Mouse (Mus musculus): ENCODE results near the gene Adcy5.

Gene Adcy5

DNA sequence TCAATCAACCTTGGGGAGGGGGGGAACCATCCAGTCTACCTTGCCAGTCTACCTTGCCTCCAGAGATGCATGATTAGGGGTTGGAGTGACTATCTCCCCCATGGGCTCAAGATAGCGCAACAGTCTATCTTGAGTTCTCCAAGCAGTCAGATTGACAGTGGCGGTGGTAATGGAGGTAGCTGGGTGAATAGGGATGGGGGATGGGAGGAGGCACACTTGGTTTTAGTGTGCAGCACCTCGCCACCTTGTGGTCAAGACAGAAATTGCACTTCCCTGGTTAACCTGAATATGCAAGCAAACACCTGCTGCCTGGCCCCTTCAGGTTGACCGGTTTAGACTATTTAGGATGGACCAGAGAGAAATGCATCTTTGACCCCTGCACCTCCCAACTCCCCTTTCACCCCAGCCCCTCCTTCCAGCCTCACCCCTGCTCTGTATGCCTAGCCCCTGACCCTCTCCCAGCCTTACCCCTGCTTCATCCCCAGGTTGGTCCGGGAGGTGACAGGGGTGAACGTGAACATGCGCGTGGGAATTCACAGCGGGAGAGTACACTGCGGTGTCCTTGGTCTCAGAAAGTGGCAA, 115.8 kb downstream of the Adcy5 start:
- peak; percentile 82 for DNase-seq (ENCODE audit: low read depth, low spot score)

GRCm38 (mm10) chr16:35270945-35271344, 116.3 kb downstream of the Adcy5 start:
- no peak for DNase-seq (ENCODE audit: low read depth, low spot score)

DNA sequence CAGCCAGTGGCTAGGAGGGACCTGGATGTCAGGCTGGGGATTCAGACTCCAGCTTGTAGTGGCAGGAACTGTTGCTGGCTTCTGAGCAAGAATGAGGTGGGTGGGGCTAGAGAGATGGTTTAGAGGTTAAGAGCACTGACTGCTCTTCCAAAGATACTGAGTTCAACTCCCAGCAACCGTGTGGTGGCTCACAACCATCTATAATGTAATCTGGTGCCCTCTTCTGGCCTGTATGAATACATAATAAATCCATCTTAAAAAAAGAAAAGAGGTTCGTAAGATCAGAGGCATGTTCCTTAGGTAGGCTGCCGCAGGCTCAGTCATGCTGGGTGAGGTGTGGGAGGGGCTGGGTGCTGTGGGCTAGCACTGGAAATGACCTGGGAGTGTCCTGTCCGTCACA, 116.9 kb downstream of the Adcy5 start:
- DNase-seq (ENCODE audit: low read depth, low spot score) = no peak

DNA sequence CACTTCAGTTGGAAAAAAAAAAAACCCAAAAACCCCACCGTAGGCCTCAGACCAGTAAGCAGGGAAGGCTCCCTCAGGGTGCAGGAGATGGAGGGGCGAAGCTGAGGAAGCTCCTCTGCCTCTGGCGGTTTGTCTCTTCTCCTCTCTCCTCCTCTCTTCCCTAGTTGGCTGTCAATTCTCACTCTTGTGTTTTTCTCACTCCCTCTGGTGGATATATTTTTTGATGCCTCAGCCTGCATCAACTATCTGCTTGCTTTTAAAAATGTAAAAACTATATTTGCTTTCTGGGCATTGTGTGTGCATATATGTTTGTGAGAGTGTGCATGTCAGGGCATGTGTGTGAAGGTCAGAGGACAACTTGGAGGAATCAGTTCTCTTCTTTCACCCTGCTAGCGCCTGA, 117.7 kb downstream of the Adcy5 start:
- no peak for DNase-seq (ENCODE audit: low read depth, low spot score)

DNA sequence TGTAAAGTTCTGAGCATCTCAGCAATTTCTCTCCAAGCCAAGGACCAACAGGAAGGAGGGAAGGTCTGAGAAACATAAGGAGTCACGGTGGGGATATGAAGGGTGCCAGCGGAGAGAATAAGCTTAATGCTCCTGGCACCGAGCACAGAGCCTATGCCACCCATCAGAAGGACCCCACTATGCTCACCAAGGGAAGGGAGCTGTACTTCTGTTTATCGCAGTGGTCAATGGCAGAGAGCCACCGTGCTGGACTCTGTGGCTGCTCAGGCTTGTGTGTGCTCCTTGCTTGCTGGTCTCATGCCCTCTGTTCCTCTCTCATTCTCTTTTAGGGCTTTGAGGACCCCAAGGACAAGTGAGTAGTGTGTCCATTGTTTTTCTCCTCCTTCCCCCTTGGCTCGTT, 123.5 kb downstream of the Adcy5 start:
- DNase-seq (ENCODE audit: low read depth, low spot score) = no peak

- no peak for DNase-seq (ENCODE audit: low read depth, low spot score)
Observed at GRCm38 (mm10) chr16:35282456-35282855, 127.8 kb downstream of the Adcy5 start.

DNA sequence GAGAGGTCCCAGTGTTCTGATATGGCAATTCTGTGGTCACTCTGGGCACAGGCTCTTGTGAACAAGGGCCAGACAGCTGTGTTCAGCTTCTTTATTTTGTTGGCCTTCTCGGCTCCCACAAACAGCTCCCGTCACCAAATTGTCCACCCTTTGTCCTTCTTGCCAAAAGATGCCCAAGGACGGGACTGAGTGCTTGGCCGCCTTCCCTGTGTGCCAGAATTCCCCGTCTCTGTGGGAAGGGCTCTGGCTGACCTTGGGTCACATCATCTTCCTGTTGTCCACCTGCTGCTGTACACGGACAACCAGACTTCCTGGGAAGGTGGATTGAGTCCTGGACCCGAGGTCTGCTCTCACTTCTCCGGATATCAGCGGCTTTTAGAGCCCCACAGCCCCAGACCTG, 131.1 kb downstream of the Adcy5 start:
- no peak for DNase-seq (ENCODE audit: low read depth, low spot score)

GRCm38 (mm10) chr16:35287244-35287643, 132.6 kb downstream of the Adcy5 start:
- DNase-seq (ENCODE audit: low read depth, low spot score) = no peak

GRCm38 (mm10) chr16:35297786-35298185, 143.1 kb downstream of the Adcy5 start:
- DNase-seq (ENCODE audit: low read depth, low spot score) = no peak

GRCm38 (mm10) chr16:35300156-35300555, 145.5 kb downstream of the Adcy5 start:
- no peak for DNase-seq (ENCODE audit: low read depth, low spot score)

- DNase-seq (ENCODE audit: low read depth, low spot score) = no peak
Observed at GRCm38 (mm10) chr16:35302441-35303280, 148.0 kb downstream of the Adcy5 start.

GRCm38 (mm10) chr16:35303721-35304120, 149.0 kb downstream of the Adcy5 start:
- no peak for DNase-seq (ENCODE audit: low read depth, low spot score)

GRCm38 (mm10) chr16:35304416-35304815, 149.7 kb downstream of the Adcy5 start:
- no peak for DNase-seq (ENCODE audit: low read depth, low spot score)

DNA sequence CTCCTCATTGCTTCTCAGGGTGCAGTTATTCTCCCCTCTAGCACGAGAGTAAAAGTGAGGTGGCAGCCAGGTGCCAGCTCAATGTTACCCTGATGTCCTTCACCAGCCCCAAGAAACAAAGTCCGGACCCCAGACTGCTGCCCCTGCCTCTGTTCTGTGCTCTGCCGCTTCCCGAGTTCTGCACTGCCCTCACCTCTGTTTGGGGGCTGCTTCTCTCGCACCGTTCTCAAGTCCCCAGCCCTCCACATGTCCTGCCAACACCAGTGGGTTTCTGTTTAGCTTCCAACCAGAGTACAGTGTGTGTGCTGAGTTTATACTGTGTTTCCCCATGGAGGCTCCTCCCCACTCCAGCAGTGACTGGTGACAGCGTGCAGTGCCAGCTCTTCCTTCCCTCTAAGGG, 150.5 kb downstream of the Adcy5 start:
- no peak for DNase-seq (ENCODE audit: low read depth, low spot score)

GRCm38 (mm10) chr16:35306631-35307030, 152.0 kb downstream of the Adcy5 start:
- DNase-seq (ENCODE audit: low read depth, low spot score) = no peak

DNA sequence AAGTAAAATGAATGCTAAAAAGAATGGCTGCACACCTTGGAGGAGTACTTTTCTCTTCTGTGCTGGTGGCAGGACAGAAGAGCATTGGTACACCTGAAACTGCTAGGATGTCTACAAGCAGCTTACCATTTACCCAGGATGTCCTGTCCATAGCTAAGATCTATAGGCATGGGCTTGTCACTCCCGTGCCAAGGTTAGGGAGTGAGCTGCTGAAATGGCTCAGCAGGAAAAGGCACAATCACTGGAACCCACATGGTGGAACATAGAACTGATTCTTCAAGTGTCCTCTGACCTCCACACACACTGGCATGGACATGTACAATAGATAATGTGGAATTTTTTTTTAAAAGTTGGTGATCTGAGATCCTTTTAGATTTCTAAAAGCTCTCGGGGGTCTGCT, 152.7 kb downstream of the Adcy5 start:
- no peak for DNase-seq (ENCODE audit: low read depth, low spot score)

DNA sequence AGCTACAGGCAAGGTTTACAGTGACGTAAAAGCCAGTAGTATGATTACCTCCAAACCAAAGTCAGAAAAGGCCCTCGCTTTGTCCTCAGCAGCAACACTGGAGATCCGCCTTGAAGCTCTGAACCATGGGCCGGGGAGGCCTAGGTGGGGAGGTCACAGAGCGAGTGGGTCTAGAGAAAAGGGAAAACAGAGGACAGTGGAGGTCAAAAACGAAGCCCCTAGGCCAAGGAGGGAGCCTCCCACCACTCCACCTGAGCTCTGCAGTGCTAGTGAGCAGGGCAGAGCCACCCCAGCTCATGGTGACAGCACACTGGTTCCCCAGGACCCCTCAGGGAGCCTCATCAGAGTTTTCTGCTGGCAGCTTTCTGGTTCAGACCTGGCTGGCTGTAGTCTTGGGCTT, 153.3 kb downstream of the Adcy5 start:
- no peak for DNase-seq (ENCODE audit: low read depth, low spot score)

DNA sequence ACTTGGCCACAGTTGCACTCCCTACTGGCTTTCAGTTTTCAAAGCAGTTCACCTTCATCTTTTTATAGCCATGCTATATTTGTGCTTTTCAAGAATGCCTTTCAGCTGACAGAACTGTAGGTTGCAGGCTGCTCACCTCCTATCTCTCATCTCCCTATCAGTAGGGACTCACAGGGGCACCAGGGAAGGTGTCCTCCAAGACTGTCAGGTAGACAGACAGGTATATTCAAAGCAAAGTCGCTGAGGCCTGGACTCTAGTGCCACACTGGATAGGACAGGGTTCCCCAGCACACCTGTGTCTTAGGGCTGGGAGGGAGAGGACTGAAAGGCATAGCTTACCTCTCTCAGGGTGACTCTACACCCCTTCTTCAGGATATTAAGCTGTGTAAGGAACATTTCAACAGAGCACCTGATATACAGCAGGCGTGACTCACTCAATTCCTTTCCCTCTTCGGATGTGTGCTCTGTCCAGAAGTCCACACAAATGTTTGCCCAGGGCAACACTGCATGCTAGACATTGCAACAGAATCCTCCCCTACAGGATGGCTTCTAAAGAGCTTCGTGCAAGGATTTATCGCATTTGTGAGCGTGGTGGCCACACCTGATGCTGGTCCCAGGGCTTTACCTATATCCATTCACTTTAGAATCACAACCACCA, 153.9 kb downstream of the Adcy5 start:
- peak; percentile 10 for DNase-seq (ENCODE audit: low read depth, low spot score)

DNA sequence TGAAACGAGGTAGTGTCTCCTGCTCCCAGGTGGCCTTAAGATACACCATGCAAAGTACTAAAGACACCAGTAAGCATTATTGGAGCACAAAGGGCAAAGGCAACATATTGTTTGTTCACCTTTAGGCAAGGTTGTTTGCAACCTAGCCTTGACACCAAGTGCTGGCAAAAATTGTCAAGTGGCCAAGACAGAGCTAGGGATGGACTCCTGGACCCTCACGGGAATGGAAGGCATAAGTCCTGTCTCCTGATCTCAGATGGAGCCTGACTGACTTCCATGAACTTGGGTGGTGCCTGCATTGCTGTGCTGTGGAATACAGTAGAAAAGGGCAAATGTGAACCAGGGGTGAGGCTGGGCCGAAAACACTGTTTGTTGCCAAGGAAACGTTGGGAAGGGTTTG, 155.0 kb downstream of the Adcy5 start:
- DNase-seq (ENCODE audit: low read depth, low spot score) = no peak

DNA sequence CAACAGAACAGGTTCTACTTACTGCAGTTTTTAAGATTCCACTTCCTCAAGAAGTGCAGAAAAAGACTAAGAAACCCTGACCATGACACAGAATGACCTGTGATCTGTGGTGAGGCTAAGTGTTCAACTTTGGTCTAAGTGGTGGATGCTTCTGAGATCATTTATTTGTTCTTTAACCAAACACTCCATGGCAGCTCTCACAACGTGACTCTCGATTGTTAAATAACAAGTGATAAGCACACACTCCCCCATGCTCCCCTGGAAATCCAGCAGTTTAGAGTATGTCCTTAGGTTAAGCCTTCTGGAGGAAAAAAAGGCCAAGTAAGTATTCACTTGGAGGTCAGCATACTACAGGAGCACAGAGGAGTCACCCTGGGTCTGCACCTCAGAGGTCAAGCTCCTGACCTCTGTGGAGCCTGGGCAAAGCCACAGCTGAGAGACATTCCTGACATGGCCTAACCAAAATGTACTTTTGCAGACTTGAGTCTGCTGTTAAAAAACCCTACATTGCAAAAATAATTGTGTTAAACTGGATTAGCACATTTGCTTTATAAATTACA, 156.0 kb downstream of the Adcy5 start:
- no peak for DNase-seq (ENCODE audit: low read depth, low spot score)

DNA sequence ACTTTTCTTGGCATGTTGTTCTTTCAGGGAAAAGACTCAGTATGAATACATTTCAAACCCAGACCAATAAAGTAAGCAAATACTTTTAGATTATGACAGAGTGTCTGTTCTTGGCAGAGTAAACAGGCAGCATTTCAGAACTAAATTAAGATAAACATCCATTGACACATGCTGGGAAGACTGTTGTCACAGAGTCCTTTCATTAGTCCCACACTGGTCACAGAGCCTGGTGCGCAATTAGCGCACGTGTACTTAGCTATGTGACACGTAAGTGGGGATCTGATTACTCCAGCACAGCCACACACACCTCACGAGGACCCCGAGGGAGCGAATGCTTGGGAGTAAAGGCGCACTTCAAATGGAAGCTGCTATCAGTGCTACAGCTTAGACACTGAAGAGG, 156.9 kb downstream of the Adcy5 start:
- peak; percentile 15 for DNase-seq (ENCODE audit: low read depth, low spot score)

DNA sequence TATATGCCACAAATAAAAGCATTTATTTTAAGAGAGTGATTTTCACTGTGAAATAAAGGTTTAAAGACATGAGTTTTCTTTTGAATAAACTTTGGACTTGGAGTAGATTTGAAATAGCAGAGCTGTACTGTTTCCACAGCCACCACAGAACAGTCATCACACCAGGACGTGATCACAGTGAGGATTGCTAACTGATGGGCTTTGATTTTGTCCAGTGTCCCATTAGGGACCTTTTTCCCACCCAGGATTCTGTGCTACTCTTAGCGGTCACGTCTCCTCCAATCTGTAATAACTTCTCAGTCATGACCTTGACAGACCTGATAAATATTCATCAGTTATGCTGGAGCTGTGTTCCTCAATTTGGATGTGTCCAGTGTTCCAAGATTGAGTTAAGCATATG, 160.8 kb downstream of the Adcy5 start:
- DNase-seq (ENCODE audit: low read depth, low spot score) = no peak

- DNase-seq (ENCODE audit: low read depth, low spot score) = no peak
Observed at GRCm38 (mm10) chr16:35316856-35317264, 162.2 kb downstream of the Adcy5 start.

Data from telencephalon, adult 2 months (tissue).